Mouse (Mus musculus): Measurements from ENCODE around the gene Hspa5.
"Not testable (repeated sequence)": the region's sequence is repeated elsewhere in the genome, so short reads cannot be mapped to it uniquely, and the experiment has no call there.

Hspa5 gene

GRCm38 (mm10) chr2:34770951-34771350 is 819 bp upstream of the Hspa5 start:
- DNase-seq (ENCODE audit: low spot score in 2 of 2): no peak

- DNase-seq (ENCODE audit: low spot score in 2 of 2): no peak
Observed at GRCm38 (mm10) chr2:34772252-34773235, 774 bp downstream of the Hspa5 start.

GRCm38 (mm10) chr2:34773673-34774072 is 1.9 kb downstream of the Hspa5 start:
- no peak for DNase-seq (ENCODE audit: low spot score in 2 of 2)

GRCm38 (mm10) chr2:34774493-34774892 is 2.7 kb downstream of the Hspa5 start:
- DNase-seq (ENCODE audit: low spot score in 2 of 2): no peak

GRCm38 (mm10) chr2:34777237-34777868 is 5.6 kb downstream of the Hspa5 start:
- no peak for DNase-seq (ENCODE audit: low spot score in 2 of 2)

GRCm38 (mm10) chr2:34783064-34784020 is 11.6 kb downstream of the Hspa5 start:
- DNase-seq (ENCODE audit: low spot score in 2 of 2): no peak

GRCm38 (mm10) chr2:34784085-34784484 is 12.3 kb downstream of the Hspa5 start:
- DNase-seq (ENCODE audit: low spot score in 2 of 2): no peak

- no peak for DNase-seq (ENCODE audit: low spot score in 2 of 2)
Observed at GRCm38 (mm10) chr2:34790282-34790681, 18.5 kb downstream of the Hspa5 start.

- not testable (repeated sequence) for DNase-seq (ENCODE audit: low spot score in 2 of 2)
Observed at GRCm38 (mm10) chr2:34792543-34792942, 20.8 kb downstream of the Hspa5 start.

- no peak for DNase-seq (ENCODE audit: low spot score in 2 of 2)
Observed at GRCm38 (mm10) chr2:34794511-34794910, 22.7 kb downstream of the Hspa5 start.

GRCm38 (mm10) chr2:34795426-34795825 is 23.7 kb downstream of the Hspa5 start:
- DNase-seq (ENCODE audit: low spot score in 2 of 2): no peak

- peak; percentile 25 to 55 for DNase-seq (ENCODE audit: low spot score in 2 of 2)
Observed at GRCm38 (mm10) chr2:34799357-34800256, 27.8 kb downstream of the Hspa5 start, which contains the start of gene Rabepk. Gene Rabepk, minus strand, starts transcription at chr2:34799912.

- no peak for DNase-seq (ENCODE audit: low spot score in 2 of 2)
Observed at GRCm38 (mm10) chr2:34800371-34800770, 28.6 kb downstream of the Hspa5 start.

- peak; percentile 89 to 96 for DNase-seq (ENCODE audit: low spot score in 2 of 2)
Observed at GRCm38 (mm10) chr2:34801516-34802482, 30.0 kb downstream of the Hspa5 start.

- not testable (repeated sequence) for DNase-seq (ENCODE audit: low spot score in 2 of 2)
Observed at GRCm38 (mm10) chr2:34802565-34803245, 30.9 kb downstream of the Hspa5 start.

GRCm38 (mm10) chr2:34803746-34804145 is 32.0 kb downstream of the Hspa5 start:
- no peak for DNase-seq (ENCODE audit: low spot score in 2 of 2)

GRCm38 (mm10) chr2:34804172-34804571 is 32.4 kb downstream of the Hspa5 start:
- DNase-seq (ENCODE audit: low spot score in 2 of 2): no peak

GRCm38 (mm10) chr2:34804815-34805214 is 33.0 kb downstream of the Hspa5 start:
- DNase-seq (ENCODE audit: low spot score in 2 of 2): no peak

Data from frontal cortex, postnatal 25 days (tissue).